Mouse (Mus musculus) stomach, embryonic 15.5 days (tissue): ENCODE results near the gene Nupr1. TPM values are rescaled to one million over a fixed set of nuclear protein-coding genes. Genes with fewer than 3 reads are reported as not detected.

Source experiments
- ATAC-seq: fragments of 200-750 bp; cut with Nextera tagmentation; 2 replicates; pipeline ENCODE4 v1.8.0; 2017; ENCODE audit warnings: low read depth, moderate number of reproducible peaks, moderate TSS enrichment; ENCODE audit not compliant: insufficient read depth, low FRiP score
- H3K27ac ChIP-seq: fragments of 300-500 bp; sonication (generic); 2 replicates; pipeline ENCODE4 v1.5.1; 2015; ENCODE audit warnings: mild to moderate bottlenecking, inconsistent platforms
- H3K27me3 ChIP-seq: fragments of 300-500 bp; sonication (generic); replicated peaks from 2 replicates; pipeline ENCODE4 v1.6.1; 2015; ENCODE audit warnings: inconsistent platforms
- H3K36me3 ChIP-seq: fragments of 300-500 bp; sonication (generic); 2 replicates; pipeline ENCODE4 v1.6.1; 2015; ENCODE audit warnings: inconsistent platforms
- H3K4me1 ChIP-seq: fragments of 300-500 bp; sonication (generic); 2 replicates; pipeline ENCODE4 v1.6.1; 2015; ENCODE audit warnings: inconsistent platforms
- H3K4me2 ChIP-seq: fragments of 300-500 bp; sonication (generic); 2 replicates; pipeline ENCODE4 v1.6.1; 2015; ENCODE audit warnings: mild to moderate bottlenecking, inconsistent platforms
- H3K4me3 ChIP-seq: fragments of 300-500 bp; sonication (generic); replicated peaks from 2 replicates; pipeline ENCODE4 v1.5.1; 2015; ENCODE audit warnings: inconsistent platforms
- H3K9ac ChIP-seq: fragments of 300-500 bp; sonication (generic); 2 replicates; pipeline ENCODE4 v1.6.1; 2015; ENCODE audit warnings: inconsistent platforms
- H3K9me3 ChIP-seq: fragments of 300-500 bp; sonication (generic); 2 replicates; pipeline ENCODE4 v1.6.1; 2016; ENCODE audit warnings: inconsistent platforms
- WGBS: fragments of 180-500 bp; shearing (Covaris S2); methylation state at CpG from one replicate; pipeline ENCODE4 v1.1.7; 2015; 5-methylcytosine and 5-hydroxymethylcytosine counted together
- polyA plus RNA-seq: library from polyadenylated mRNA; unstranded; fragments of >200 nt; fragmentation: Nextera tagmentation; extraction: Ambion mirVana; gene quantifications from 2 replicates; pipeline ENCODE4 v1.2.1, GENCODE M21; 2015

Nupr1 gene
- polyA plus RNA-seq, 1 experiment from 2014 or later: 156 TPM

DNA sequence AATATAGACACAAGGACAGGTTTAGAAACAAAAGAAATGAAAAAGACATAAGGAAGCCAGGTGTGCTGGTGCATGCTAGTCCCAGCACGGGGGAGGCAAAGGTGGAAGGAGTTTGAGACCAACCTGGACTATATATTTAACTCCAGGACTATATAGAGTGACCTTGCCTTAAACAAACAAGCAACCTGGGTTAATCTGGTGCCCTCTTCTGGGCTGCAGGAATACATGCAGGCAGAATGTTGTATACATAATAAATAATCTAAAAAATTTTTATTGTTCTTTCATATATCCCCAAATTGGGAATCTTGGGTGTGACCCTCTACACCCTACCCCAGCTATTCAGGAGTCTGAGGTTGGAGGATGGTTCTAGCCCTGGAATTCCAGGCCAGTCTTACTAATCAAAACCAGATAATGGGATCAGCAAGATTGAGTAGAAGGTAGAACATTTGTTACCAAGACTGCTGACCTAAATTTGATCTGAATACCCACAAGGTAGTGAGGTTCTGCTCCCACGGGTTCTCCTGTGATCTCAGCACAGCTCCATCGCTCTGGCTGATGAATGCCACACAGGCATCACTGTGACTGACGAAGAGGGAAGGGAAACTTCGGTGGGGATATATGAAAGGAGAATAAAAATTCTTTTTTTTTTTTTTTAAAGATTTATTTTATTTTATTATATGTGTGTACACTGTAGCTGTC lies 12.0 kb upstream of the Nupr1 start:
- H3K36me3 ChIP-seq: no peaks in the 10 kb centered on the region
- no peak overlapping the region for H3K4me2 ChIP-seq
- no peaks in the 10 kb centered on the region for H3K4me1 ChIP-seq
- no peak overlapping the region for H3K27ac ChIP-seq
- H3K4me3 ChIP-seq: no peak overlapping the region
- no peak for ATAC-seq
- H3K27me3 ChIP-seq: no peaks in the 10 kb centered on the region
- H3K9ac ChIP-seq: no peak overlapping the region
- H3K9me3 ChIP-seq: no peaks in the 10 kb centered on the region
- WGBS: 66% methylated on average over 5 of the region's 5 CpGs

DNA sequence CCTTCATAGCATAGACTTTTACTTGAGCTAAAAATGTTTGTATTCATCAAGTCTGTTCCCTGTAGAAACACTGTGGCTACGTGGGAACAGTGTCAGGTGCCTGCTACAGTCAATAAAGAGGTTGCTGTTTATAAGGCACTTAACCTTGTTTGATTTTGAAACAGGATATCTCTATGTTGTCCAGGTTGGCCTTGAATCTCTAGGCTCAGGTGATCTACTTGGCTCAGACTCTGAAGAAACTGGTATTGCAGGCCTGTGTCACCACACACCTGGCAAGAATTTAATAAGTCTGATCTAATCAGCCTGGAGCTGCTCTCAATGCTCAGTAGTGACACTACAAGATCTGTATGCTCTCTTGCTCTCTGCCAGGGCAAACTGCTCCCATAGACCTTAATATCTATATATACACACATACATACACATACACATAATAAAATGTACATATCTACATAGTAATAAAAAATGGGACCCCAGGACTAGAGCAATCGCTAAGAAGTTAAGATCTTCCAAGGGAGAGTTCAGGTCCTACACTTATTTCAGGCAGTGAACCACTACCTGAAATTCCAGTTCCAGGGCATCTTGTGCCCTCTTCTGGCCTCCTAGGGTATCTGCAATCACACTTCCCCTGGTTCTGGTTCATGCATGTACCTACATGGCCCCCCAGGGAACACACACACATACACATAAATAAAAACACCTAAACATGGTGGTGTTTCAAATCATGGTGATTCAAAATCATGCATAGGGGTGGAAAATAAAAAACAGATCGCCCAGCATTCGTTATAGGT lies 6.3 kb upstream of the Nupr1 start:
- peak; percentile 78; the same call in 1 of the 2 replicates for ATAC-seq
- H3K4me2 ChIP-seq: no peak overlapping the region
- no peaks in the 10 kb centered on the region for H3K27me3 ChIP-seq
- no peaks in the 10 kb centered on the region for H3K36me3 ChIP-seq
- no peak overlapping the region for H3K4me3 ChIP-seq
- peak overlapping the region; percentile 65; the same call in 1 of the 2 replicates for H3K27ac ChIP-seq
- WGBS: 15% methylated on average over 4 of the region's 4 CpGs
- H3K9ac ChIP-seq: no peak overlapping the region
- H3K9me3 ChIP-seq: no peaks in the 10 kb centered on the region
- no peaks in the 10 kb centered on the region for H3K4me1 ChIP-seq

DNA sequence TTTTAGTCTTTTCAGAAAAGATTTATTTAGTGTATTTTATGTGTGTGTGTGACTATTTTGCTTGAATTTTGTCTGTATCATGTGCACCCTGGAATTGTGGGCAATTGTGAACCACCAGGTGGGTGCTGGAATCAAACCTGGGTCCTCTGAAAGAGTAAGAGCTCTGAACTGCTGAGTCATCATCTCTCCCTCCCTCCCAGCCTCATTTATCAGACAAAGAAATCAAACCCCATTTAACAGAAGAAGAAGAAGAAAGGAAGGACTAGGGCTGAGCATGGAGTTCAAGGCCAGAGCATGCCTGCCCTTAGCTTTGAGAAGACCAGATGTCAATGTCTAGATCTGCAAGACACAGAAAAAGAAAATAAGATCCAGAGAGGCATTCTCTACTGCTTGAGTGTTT lies 4.7 kb upstream of the Nupr1 start:
- no peaks in the 10 kb centered on the region for H3K36me3 ChIP-seq
- H3K27me3 ChIP-seq: no peaks in the 10 kb centered on the region
- H3K4me2 ChIP-seq: no peak overlapping the region
- H3K27ac ChIP-seq: no peak overlapping the region
- H3K9ac ChIP-seq: no peak overlapping the region
- no peak for ATAC-seq
- no peak overlapping the region for H3K4me3 ChIP-seq
- no peaks in the 10 kb centered on the region for H3K9me3 ChIP-seq
- H3K4me1 ChIP-seq: no peaks in the 10 kb centered on the region

DNA sequence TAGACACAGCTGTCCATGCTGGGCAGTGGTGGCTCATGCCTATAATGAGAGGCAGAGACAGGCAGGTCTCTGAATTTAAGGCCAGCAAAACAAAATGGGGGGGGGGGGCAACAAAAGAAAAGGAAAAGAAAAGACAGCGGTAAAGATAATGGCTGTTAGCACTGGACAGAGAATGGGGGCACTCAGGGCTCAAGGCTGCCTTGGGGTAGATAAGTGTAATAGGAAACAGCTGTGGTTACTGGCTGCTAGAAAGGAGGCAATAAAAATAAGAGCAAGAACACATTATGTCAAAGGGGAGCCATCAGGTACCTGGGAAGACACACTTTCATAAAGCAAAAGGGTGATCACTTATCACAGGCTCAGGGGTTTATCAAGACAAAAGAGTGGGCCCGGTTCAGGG lies 1.8 kb upstream of the Nupr1 start:
- Histone ChIP-seq H3K9ac (no peak overlapping the region), H3K4me1 (no peaks in the 10 kb centered on the region), H3K4me3 (no peak overlapping the region), H3K27ac (no peak overlapping the region), H3K4me2 (no peak overlapping the region), H3K36me3 (no peaks in the 10 kb centered on the region), H3K27me3 (no peaks in the 10 kb centered on the region), H3K9me3 (no peaks in the 10 kb centered on the region)
- no peak for ATAC-seq
- WGBS: 77% methylated on average over 2 of the region's 2 CpGs

DNA sequence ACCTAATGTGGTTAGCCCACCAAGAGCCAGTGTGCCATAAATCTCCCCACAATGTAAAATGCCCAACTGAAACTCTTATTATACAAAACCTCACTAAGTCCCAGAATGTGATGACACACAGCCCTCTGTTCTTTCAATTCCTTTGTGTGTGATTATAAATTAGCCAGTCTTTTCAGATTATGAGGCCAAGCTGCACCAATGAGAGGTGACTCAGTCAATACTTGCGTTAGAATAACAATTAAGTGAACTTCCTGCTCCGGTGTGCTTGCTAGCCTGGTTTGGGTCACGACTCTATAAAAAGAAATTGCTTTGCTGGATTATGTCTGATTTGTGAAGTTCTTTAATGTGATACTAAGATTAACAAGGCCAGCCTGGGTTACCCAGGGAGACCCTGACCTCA lies 746 bp downstream of the Nupr1 start:
- no peak overlapping the region for H3K4me2 ChIP-seq
- peak overlapping the region; percentile 13; the same call in 1 of the 2 replicates for H3K27ac ChIP-seq
- H3K9ac ChIP-seq: no peak overlapping the region
- H3K36me3 ChIP-seq: no peaks in the 10 kb centered on the region
- ATAC-seq: no peak
- 39% methylated on average over 3 of the region's 3 CpGs for WGBS
- H3K27me3 ChIP-seq: no peaks in the 10 kb centered on the region
- no peak overlapping the region for H3K4me3 ChIP-seq
- H3K4me1 ChIP-seq: 0 out of 2 replicates have a peak, but pooled peaks cover 11% of the 10 kb centered on the region
- H3K9me3 ChIP-seq: no peaks in the 10 kb centered on the region

DNA sequence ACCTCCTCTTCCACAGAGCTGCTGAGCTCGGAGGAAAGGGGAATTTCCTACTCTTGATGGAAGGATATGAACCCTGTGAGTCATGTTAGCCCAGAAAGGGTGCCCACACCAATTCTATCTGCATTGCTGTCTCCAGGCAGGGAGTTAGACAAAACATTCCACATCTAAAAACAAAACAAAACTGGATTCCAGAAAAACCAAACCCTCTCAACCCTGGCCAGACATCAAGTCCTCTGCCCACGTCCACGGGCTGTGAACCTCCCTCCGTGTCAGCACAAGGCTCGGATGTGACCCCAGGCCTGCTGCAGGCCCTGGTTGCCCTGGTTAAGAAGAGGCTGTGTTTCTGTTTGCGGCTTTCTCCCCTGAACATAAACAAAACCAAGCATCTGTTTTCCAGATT lies 2.5 kb downstream of the Nupr1 start:
- 0 out of 2 replicates have a peak, but pooled peaks cover 11% of the 10 kb centered on the region for H3K4me1 ChIP-seq
- no peak overlapping the region for H3K4me2 ChIP-seq
- 56% methylated on average over 6 of the region's 6 CpGs for WGBS
- H3K9me3 ChIP-seq: no peaks in the 10 kb centered on the region
- no peak overlapping the region for H3K4me3 ChIP-seq
- ATAC-seq: no peak
- no peak overlapping the region for H3K27ac ChIP-seq
- no peaks in the 10 kb centered on the region for H3K36me3 ChIP-seq
- H3K27me3 ChIP-seq: no peaks in the 10 kb centered on the region
- no peak overlapping the region for H3K9ac ChIP-seq

DNA sequence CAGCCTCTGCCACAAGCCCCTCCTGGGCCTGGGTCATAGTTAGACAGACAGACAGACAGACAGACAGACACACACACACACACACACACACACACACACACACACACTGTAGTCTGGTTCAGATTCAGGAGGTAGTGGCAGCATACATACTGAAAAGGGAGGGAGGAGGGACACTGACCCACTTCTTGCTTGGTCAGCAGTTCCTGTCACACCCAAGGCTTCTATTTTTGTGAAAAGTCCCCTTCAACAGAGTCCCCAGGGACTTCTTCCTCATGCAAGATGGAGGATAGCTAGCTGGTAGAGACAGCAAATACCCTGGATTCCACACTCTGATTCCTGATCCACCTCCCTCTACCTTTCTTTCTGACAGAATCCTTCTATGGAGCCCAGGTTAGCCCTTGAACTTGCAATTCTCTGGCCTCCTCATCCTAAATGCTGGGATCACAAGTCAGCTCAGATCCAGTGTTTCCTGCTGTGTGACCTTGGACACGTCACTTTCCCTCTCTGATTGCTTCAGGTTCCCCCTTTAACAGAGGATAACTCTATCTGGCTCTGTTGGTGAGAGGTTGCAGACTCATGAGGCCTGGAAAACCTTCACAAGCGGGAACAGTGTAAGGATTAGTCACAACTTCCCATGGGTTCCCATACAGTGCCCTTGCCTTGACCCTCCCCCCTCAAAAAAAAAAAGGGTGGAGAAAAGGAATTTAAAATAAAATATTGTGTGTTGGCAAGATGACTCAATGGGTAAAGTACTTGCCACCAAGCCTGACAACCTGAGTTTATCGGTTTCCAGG lies 4.7 kb downstream of the Nupr1 start:
- no peak overlapping the region for H3K9ac ChIP-seq
- H3K27me3 ChIP-seq: no peaks in the 10 kb centered on the region
- no peak for ATAC-seq
- 75% methylated on average over 3 of the region's 3 CpGs for WGBS
- H3K36me3 ChIP-seq: no peaks in the 10 kb centered on the region
- no peaks in the 10 kb centered on the region for H3K9me3 ChIP-seq
- 0 out of 2 replicates have a peak, but pooled peaks cover 11% of the 10 kb centered on the region for H3K4me1 ChIP-seq
- H3K27ac ChIP-seq: peak overlapping the region; percentile 44
- no peak overlapping the region for H3K4me3 ChIP-seq
- H3K4me2 ChIP-seq: 0 out of 2 replicates have a peak overlapping the region, but pooled peaks have one; percentile 8

DNA sequence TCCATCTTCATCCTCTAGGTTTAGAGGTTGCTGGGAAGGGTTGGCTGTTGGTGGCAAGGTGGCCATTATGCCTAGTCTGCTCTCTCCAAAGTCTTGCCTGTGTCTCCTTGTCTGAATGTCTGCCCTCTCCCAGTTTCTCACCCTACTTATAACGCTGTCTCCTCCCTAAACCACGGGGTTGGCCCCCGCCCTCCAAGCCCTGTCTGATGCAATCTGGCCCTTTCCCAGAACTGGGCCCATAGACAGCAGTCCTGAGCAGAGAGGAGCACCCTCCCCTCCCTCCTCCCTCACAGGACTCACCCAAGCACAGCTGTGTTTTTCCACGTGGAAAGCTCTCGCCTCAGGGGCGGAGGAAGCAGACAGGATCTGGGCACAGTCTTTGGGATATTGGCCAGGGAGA lies 5.3 kb downstream of the Nupr1 start:
- peak overlapping the region; percentile 29 for H3K4me3 ChIP-seq
- 0 out of 2 replicates have a peak, but pooled peaks cover 11% of the 10 kb centered on the region for H3K4me1 ChIP-seq
- 28% methylated on average over 6 of the region's 6 CpGs for WGBS
- H3K27ac ChIP-seq: peak overlapping the region; percentile 44; the same call in 1 of the 2 replicates
- no peak overlapping the region for H3K9ac ChIP-seq
- peak; percentile 82 for ATAC-seq
- no peaks in the 10 kb centered on the region for H3K9me3 ChIP-seq
- H3K4me2 ChIP-seq: peak overlapping the region; percentile 14; the same call in 1 of the 2 replicates
- H3K27me3 ChIP-seq: no peaks in the 10 kb centered on the region
- no peaks in the 10 kb centered on the region for H3K36me3 ChIP-seq

DNA sequence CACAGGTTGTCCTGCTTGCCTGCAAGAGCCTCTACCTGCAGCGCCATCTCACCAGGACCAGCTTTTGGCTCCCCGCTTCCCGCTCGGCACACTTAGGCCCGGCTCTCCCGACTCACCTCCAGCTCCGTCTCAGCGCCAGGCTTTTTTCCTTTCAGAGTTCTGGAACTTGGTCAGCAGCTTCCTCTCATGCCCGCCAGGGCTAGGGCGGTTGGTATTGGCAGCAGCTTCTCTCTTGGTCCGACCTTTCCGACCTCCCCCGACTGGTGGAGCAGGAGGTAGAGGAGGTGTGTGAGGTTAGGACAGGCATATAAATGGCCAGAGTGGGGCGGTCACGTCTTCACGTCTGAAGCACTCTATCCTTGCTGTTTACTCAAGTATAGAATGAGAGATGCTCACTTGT lies 5.9 kb downstream of the Nupr1 start:
- Histone ChIP-seq H3K9ac (no peak overlapping the region), H3K36me3 (no peaks in the 10 kb centered on the region), H3K4me3 (peak overlapping the region; percentile 29), H3K9me3 (no peaks in the 10 kb centered on the region), H3K27ac (0 out of 2 replicates have a peak overlapping the region, but pooled peaks have one; percentile 8), H3K4me1 (0 out of 2 replicates have a peak, but pooled peaks cover 11% of the 10 kb centered on the region), H3K4me2 (peak overlapping the region; percentile 14), H3K27me3 (no peaks in the 10 kb centered on the region)
- 62% methylated on average over 16 of the region's 16 CpGs for WGBS
- ATAC-seq: no peak

DNA sequence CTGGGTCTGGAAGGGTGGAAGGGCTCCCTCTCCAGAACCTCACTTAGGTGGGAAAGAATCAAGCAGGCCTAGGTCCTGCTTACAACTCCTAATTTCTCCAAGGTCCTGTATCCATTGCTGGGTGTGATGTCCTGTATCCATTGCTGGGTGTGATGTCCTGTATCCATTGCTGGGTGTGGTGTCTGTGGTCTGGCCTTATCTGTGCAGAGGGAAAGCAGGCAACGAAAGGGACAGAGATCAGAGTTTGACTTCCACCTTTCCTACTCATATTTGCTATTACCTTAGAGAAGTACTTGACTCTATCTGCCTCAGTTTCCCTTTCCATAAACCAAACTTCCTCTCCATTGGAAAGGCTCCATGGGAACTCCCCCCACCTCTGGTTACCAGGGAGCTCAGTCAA lies 7.3 kb downstream of the Nupr1 start:
- Histone ChIP-seq H3K4me3 (no peak overlapping the region; the same call in 1 of the 2 replicates), H3K27me3 (no peaks in the 10 kb centered on the region), H3K36me3 (no peaks in the 10 kb centered on the region), H3K27ac (no peak overlapping the region), H3K9ac (no peak overlapping the region), H3K4me2 (no peak overlapping the region), H3K4me1 (0 out of 2 replicates have a peak, but pooled peaks cover 11% of the 10 kb centered on the region), H3K9me3 (no peaks in the 10 kb centered on the region)
- WGBS: 68% methylated on average over 1 of the region's 1 CpGs
- no peak for ATAC-seq

DNA sequence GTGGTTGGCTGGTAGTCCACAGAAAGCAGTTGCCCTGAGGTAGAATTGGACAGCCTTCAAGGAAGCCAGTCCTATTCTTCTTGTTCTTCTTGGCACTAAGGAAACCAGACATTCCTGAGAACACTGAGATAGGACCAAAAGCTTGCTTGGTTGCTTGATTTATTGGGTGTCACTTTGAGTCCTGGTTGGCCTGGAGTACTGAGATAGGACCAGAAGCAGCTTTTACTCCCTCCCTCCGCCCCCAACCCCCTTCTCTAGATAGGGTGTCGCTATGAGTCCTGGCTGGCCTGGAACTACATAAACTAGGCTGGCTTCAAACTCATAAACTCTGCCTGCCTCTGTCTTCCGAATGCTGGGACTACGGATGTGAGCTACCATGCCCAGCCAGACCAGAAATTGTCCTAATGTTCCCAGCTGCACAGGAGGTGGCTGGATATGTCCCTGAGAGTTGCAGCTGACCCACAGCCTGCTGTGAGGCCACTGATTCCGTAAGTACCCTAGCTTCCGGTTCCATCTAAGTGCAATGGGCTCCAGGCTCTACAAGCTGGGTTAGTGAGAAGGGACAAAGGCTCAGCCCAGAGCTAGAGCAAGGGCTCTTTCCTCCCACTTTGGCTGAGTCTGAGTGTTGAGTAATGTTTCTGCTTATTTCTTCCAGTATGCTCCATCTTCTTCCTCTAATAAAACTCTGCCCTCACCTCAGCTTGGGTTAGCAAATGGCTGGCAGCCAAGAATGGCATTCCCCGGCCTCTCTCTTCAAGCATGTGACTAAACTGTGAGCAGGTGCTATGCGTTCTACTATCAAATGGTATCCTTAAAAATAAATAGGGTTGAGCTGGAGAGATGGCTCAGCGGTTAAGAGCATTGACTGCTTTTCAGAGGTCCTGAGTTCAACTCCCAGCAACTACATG lies 9.0 kb downstream of the Nupr1 start:
- no peak overlapping the region for H3K4me3 ChIP-seq
- WGBS: 65% methylated on average over 9 of the region's 9 CpGs
- H3K9ac ChIP-seq: no peak overlapping the region
- no peaks in the 10 kb centered on the region for H3K9me3 ChIP-seq
- H3K27ac ChIP-seq: no peak overlapping the region
- H3K4me2 ChIP-seq: no peak overlapping the region
- H3K4me1 ChIP-seq: 0 out of 2 replicates have a peak, but pooled peaks cover 11% of the 10 kb centered on the region
- no peaks in the 10 kb centered on the region for H3K36me3 ChIP-seq
- no peak for ATAC-seq
- no peaks in the 10 kb centered on the region for H3K27me3 ChIP-seq
